Mouse (Mus musculus): ENCODE measurements around the gene Ccne1.

GRCm38 (mm10) chr7:38054246-38054645, 53.1 kb downstream of the Ccne1 start:
- TF ChIP-seq HCFC1 (IDR thresholded peaks at IDR 0.05; ENCODE audit: borderline replicate concordance, insufficient read depth, low read length) (no peak), CHD2 (IDR thresholded peaks at IDR 0.05; ENCODE audit: low read depth, low read length) (no peak)

Measured in ES-E14 (cell line).